Mouse (Mus musculus) cerebellum, adult 2 months (tissue): Measurements from ENCODE around the gene Trip12.

ENCODE experiments used
- CTCF ChIP-seq: fragments of 200-500 bp; IDR thresholded peaks from 2 replicates; pipeline ENCODE4 v1.5.1; 2011; ENCODE audit warnings: low read depth, mild to moderate bottlenecking, control low read depth, low read length, moderate library complexity, borderline replicate concordance; ENCODE audit not compliant: insufficient read depth
- POLR2A ChIP-seq: fragments of 200-500 bp; IDR thresholded peaks from 2 replicates; pipeline ENCODE4 v1.6.1; 2011; ENCODE audit warnings: low read length, control low read depth, borderline replicate concordance; ENCODE audit not compliant: insufficient read depth

- no peak for TF ChIP-seq POLR2A
- no peak for TF ChIP-seq CTCF
Measured at GRCm38 (mm10) chr1:84859597-84859996, 19.3 kb upstream of the Trip12 start.
